Mouse (Mus musculus) lung, postnatal 0 days (tissue): ENCODE data around the gene Gm49486.

Source experiments
- CTCF ChIP-seq: IDR thresholded peaks from 2 replicates; pipeline ENCODE4 v1.5.1; 2016; ENCODE audit warnings: antibody characterized with exemption, mild to moderate bottlenecking
- EP300 ChIP-seq: IDR thresholded peaks from 2 replicates; pipeline ENCODE4 v1.6.1; 2016; ENCODE audit warnings: antibody characterized with exemption, mild to moderate bottlenecking, control low read depth

GRCm38 (mm10) chr15:79286141-79286540 lies 57.0 kb downstream of the Gm49486 start:
- TF ChIP-seq CTCF (no peak), EP300 (no peak)
